Mouse (Mus musculus): ENCODE data around the gene Poc1b. TPM values are rescaled to one million over a fixed set of nuclear protein-coding genes. Genes with fewer than 3 reads are reported as not detected.

The Poc1b gene
- total and polyA plus RNA-seq, 3 experiments, result 5.6 to 54.0 (median 17.4) TPM

DNA sequence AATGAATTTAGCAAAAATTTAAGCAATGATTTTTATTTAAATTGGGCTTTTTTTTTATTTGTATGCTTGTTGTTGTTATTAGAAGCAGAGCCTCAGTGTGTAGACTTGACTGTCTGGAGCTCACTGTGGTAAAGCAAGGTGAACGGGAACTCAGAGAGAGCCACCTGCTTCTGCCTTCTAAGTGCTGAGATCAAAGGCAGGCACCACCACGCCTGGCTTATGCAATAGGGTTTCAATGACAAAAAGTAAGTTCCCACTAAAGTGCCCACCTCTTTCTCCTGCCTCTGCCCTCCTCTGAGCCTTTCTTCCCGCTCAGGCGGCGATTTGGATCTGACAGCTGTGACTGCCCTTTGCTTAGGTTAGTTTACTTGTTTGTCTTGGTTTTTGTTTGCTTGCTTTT lies 72.3 kb downstream of the Poc1b start:
- ATAC-seq (ENCODE audit: extremely low read depth, insufficient number of reproducible peaks, low FRiP score, poor library complexity, severe bottlenecking), result no peak

DNA sequence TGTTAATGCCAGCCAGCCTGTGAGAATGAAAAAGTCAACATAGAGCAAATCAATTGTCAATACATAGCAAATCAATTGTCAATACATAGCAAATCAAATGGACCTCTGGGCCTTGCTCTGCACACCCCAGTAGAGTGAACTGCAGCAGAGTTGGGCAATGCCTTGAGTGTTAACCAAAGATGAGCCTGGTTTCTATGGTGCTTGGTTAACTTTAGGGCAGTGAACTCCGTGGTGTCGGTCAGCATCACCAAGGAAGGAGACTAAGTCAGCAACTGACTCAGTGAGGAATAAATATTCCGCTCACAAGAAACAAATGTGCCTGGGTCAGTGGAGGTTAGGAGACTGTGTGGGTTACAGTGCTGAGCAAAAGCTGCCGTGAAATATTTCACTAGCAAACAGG lies 72.7 kb downstream of the Poc1b start:
- TF ChIP-seq CTCF (IDR thresholded peaks at IDR 0.05; ENCODE audit: low read depth, low read length), result no peak
- TF ChIP-seq TAL1 (conservative IDR thresholded peaks at IDR 0.05; ENCODE audit: low read depth, low read length), result no peak
- TF ChIP-seq GATA2 (IDR thresholded peaks at IDR 0.05; ENCODE audit: borderline replicate concordance, low read depth, low read length), result no peak
- no peak for ATAC-seq (ENCODE audit: extremely low read depth, insufficient number of reproducible peaks, low FRiP score, poor library complexity, severe bottlenecking)
- Histone ChIP-seq H3K9me3 (replicated peaks) (no peaks in the 10 kb centered on the region), H3K36me3 (replicated peaks) (no peaks in the 10 kb centered on the region), H3K4me3 (ENCODE audit: low read depth, low read length) (no peak overlapping the region), H3K4me1 (ENCODE audit: insufficient read depth, low read depth, low read length) (no peaks in the 10 kb centered on the region), H3K27me3 (ENCODE audit: insufficient read depth, low read length) (no peaks in the 10 kb centered on the region)
- DNase-seq (ENCODE audit: low spot score), result no peak

More for the DNA sequence above, 72.3 kb downstream of the Poc1b start:
- DNase-seq (ENCODE audit: low spot score), result no peak
- Histone ChIP-seq H3K4me3 (ENCODE audit: low read depth, low read length) (no peak overlapping the region), H3K36me3 (replicated peaks) (no peaks in the 10 kb centered on the region), H3K27me3 (ENCODE audit: insufficient read depth, low read length) (no peaks in the 10 kb centered on the region), H3K4me1 (ENCODE audit: insufficient read depth, low read depth, low read length) (no peaks in the 10 kb centered on the region), H3K9me3 (replicated peaks) (no peaks in the 10 kb centered on the region)
- TF ChIP-seq TAL1 (conservative IDR thresholded peaks at IDR 0.05; ENCODE audit: low read depth, low read length) (no peak), GATA2 (IDR thresholded peaks at IDR 0.05; ENCODE audit: borderline replicate concordance, low read depth, low read length) (no peak), CTCF (IDR thresholded peaks at IDR 0.05; ENCODE audit: low read depth, low read length) (no peak), POLR2AphosphoS5 (IDR thresholded peaks at IDR 0.05; ENCODE audit: insufficient replicate concordance, low read depth, low read length) (no peak), GATA1 (IDR thresholded peaks at IDR 0.05; ENCODE audit: borderline replicate concordance, low read length) (no peak)

DNA sequence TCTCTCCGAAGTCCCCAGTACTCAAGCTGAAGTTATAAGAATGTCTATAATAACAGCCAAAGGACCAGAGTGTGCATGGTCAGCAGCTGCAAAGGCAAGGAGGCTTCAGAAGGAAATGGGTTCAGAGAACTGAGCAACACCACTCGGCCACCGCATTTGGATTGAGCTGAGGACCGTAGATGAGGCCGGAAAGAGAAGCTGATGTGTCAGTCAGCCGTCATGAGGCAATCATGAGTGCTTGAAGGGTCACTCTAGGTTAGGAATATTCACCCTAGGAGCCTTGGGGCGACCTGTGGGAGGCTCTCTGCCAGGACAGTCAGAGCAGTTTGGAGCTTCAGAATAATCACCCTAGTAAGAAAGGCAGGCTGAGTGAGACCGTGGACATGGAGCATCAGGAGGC lies 74.7 kb downstream of the Poc1b start:
- no peaks in the 10 kb centered on the region for H3K27me3 ChIP-seq (ENCODE audit: insufficient read depth, low read length)
- no peaks in the 10 kb centered on the region for H3K9me3 ChIP-seq (replicated peaks)
- no peaks in the 10 kb centered on the region for H3K4me1 ChIP-seq (ENCODE audit: insufficient read depth, low read depth, low read length)
- no peak for DNase-seq (ENCODE audit: low spot score)
- no peak for TF ChIP-seq TAL1 (conservative IDR thresholded peaks at IDR 0.05; ENCODE audit: low read depth, low read length)
- no peak overlapping the region for H3K4me3 ChIP-seq (ENCODE audit: low read depth, low read length)
- no peaks in the 10 kb centered on the region for H3K36me3 ChIP-seq (replicated peaks)
- no peak for ATAC-seq (ENCODE audit: extremely low read depth, insufficient number of reproducible peaks, low FRiP score, poor library complexity, severe bottlenecking)

DNA sequence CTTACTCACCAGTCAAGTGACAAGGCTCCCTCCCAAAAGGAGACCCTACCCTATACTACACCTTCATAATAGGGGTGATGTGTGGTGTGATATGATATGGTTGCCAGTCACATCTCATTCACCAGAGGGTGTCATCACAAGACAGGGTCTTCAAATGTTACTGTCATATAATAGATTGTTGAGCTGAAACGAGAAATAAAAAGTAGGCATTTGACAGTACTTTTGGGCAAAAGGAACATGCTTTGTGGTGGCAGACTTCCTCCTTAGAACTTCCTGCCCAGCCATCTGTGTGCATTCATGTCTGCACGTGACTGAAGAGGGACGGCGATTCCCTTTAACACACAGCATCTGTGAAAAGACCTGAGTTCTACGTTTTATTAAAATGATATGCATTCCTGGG lies 75.3 kb downstream of the Poc1b start:
- H3K9me3 ChIP-seq (replicated peaks), result no peaks in the 10 kb centered on the region
- no peak for TF ChIP-seq POLR2AphosphoS5 (IDR thresholded peaks at IDR 0.05; ENCODE audit: insufficient replicate concordance, low read depth, low read length)
- TF ChIP-seq CTCF (IDR thresholded peaks at IDR 0.05; ENCODE audit: low read depth, low read length), result no peak
- no peak for TF ChIP-seq TAL1 (conservative IDR thresholded peaks at IDR 0.05; ENCODE audit: low read depth, low read length)
- TF ChIP-seq GATA1 (IDR thresholded peaks at IDR 0.05; ENCODE audit: borderline replicate concordance, low read length), result no peak
- TF ChIP-seq GATA2 (IDR thresholded peaks at IDR 0.05; ENCODE audit: borderline replicate concordance, low read depth, low read length), result no peak
- no peak overlapping the region for H3K4me3 ChIP-seq (ENCODE audit: low read depth, low read length)
- peak; percentile 51; the same call in 1 of the 2 replicates for ATAC-seq (ENCODE audit: extremely low read depth, insufficient number of reproducible peaks, low FRiP score, poor library complexity, severe bottlenecking)
- no peaks in the 10 kb centered on the region for H3K36me3 ChIP-seq (replicated peaks)
- no peak for DNase-seq (ENCODE audit: low spot score)
- H3K4me1 ChIP-seq (ENCODE audit: insufficient read depth, low read depth, low read length), result no peaks in the 10 kb centered on the region
- no peaks in the 10 kb centered on the region for H3K27me3 ChIP-seq (ENCODE audit: insufficient read depth, low read length)

DNA sequence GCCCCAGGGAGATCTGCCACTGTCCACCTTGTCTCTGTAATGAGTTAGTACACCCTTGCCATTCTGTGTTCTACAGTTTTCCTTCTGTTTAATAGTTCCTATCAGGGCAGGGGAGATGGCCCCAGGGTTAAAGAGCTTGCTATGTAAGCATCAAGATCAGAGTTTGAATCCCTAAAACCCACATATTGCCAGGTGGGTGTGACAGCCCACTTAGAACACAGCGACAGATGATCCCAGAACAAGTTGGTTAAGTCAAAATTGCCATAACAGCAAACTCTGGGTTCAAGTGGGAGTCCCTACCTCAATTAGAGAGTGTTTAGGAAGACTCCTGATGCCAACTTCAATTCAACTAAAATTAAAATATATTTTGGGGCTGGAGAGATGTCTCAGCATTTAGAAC lies 81.3 kb downstream of the Poc1b start:
- ATAC-seq (ENCODE audit: extremely low read depth, insufficient number of reproducible peaks, low FRiP score, poor library complexity, severe bottlenecking) (no peak), DNase-seq (ENCODE audit: low spot score) (no peak)
- TF ChIP-seq TAL1 (conservative IDR thresholded peaks at IDR 0.05; ENCODE audit: low read depth, low read length) (no peak), GATA2 (IDR thresholded peaks at IDR 0.05; ENCODE audit: borderline replicate concordance, low read depth, low read length) (no peak), CTCF (IDR thresholded peaks at IDR 0.05; ENCODE audit: low read depth, low read length) (no peak), GATA1 (IDR thresholded peaks at IDR 0.05; ENCODE audit: borderline replicate concordance, low read length) (no peak), POLR2AphosphoS5 (IDR thresholded peaks at IDR 0.05; ENCODE audit: insufficient replicate concordance, low read depth, low read length) (no peak)
- no peaks in the 10 kb centered on the region for H3K9me3 ChIP-seq (replicated peaks)
- H3K4me3 ChIP-seq (ENCODE audit: low read depth, low read length), result no peak overlapping the region
- no peaks in the 10 kb centered on the region for H3K27me3 ChIP-seq (ENCODE audit: insufficient read depth, low read length)
- H3K36me3 ChIP-seq (replicated peaks), result peaks cover 2% of the 10 kb centered on the region
- H3K4me1 ChIP-seq (ENCODE audit: insufficient read depth, low read depth, low read length), result peaks cover 9% of the 10 kb centered on the region

DNA sequence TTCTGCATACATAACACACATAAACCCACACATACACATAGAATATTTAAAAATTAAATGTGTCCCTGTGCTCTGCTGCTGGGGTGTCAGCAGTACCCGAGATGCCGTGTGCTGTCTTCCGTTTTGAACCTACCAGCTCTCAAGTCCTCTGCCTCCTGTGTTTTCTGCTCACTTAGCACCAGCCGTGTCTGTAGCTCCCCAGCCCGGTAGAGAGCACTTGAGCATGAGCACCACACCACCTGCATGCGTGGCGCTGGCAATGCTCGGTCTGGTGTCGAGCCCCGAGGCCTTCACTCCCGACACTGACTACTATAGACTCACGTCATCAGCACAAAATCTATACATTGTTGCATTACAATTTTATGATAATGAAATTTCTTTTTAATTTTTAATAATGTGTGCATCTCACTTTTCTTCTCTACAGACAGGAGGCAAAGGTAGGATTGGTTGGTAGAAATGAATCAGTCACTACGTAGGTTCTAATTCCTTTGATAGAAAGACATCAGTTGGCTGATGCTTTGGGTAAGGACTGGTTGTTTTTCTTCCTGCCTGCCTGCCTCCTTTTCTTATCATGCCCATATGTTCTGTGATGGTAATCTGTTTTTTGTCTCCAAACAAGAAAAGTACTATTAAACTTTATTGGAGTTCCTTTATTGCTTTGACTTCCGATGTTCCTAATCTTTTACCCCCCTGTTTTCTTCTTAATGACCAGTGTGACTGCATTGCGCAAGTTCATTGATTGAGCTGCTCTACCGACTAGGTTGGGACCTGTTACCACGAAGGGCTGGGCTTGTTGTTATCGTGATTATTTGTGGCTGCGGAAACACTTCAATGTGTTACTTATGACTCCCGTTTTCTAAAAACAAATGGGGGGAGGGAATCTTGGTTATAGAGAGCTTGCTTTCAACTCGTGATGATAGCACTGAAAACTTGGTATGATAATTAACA lies 82.1 kb downstream of the Poc1b start:
- no peaks in the 10 kb centered on the region for H3K9me3 ChIP-seq (replicated peaks)
- DNase-seq (ENCODE audit: low spot score), result peak; percentile 7
- peaks cover 2% of the 10 kb centered on the region for H3K36me3 ChIP-seq (replicated peaks)
- no peak overlapping the region for H3K4me3 ChIP-seq (ENCODE audit: low read depth, low read length)
- TF ChIP-seq GATA1 (IDR thresholded peaks at IDR 0.05; ENCODE audit: borderline replicate concordance, low read length) (no peak), POLR2AphosphoS5 (IDR thresholded peaks at IDR 0.05; ENCODE audit: insufficient replicate concordance, low read depth, low read length) (no peak), TAL1 (conservative IDR thresholded peaks at IDR 0.05; ENCODE audit: low read depth, low read length) (no peak), CTCF (IDR thresholded peaks at IDR 0.05; ENCODE audit: low read depth, low read length) (no peak), GATA2 (IDR thresholded peaks at IDR 0.05; ENCODE audit: borderline replicate concordance, low read depth, low read length) (no peak)
- peak; percentile 90 for ATAC-seq (ENCODE audit: extremely low read depth, insufficient number of reproducible peaks, low FRiP score, poor library complexity, severe bottlenecking)
- peaks cover 9% of the 10 kb centered on the region for H3K4me1 ChIP-seq (ENCODE audit: insufficient read depth, low read depth, low read length)
- no peaks in the 10 kb centered on the region for H3K27me3 ChIP-seq (ENCODE audit: insufficient read depth, low read length)

Data from G1E (cell line).